Mouse (Mus musculus) naive thymus-derived CD4-positive, alpha-beta T cell, adult 2 months (primary cell): ENCODE results near the gene Prmt1.

Experiments used
- DNase-seq: peaks from one replicate; pipeline ENCODE4 v3.0.0-alpha.2; 2011; ENCODE audit warnings: low read depth

The Prmt1 gene

DNA sequence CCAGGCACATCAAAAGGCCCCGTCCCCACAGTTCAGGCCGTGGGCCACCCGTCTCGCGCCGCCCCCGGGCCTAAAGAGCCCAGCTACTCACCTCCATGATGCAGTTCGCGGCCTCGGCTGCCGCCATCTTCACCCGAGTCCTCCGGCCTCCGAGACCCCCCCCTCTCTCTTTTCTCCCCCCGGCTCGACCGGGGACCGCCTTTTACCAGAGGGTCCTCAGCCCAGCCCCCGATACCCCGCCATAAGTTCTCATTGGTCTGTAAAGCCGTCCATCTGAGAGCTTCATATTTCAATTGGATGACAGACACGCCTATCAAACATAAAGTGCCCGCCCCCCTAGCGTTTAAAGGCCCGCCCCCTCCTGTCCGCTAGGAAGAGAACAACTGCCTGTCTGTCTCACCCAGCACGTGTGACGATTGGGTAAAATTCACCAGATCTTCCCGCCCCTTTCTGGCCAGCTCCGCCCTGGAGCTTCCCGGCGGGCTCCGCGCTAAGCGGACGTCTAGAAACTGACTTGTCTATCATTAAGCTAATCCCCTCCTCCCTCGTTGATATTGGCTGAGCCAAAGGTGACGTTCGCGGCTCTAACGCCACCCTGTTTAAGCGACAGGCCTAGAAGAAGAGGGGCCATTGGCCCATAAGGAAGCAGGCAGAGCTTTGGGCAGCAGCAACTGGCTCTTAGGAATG is at the start of gene Prmt1:
TSS of gene Prmt1 (minus strand) at position 377 of the 687 bp plus-strand sequence.
- peak; percentile 100 for DNase-seq

DNA sequence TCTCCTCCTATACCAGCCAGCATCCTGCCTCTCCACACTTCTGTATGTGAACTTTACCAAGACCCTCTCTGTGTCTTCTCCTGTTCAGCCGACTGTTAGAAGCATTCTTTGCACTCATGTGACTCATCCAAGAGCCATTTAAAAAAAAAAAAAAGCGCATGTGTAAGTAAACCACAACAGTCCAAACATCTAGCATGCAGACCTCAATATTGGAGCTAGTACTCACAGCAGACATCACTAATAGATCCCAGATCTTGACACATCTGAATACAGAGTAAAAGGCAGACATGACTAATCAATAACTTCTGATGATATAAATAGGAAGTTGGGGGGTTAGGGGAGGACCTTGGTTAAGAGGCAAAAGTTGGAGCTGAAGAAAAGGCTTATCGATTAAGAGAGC is 49.3 kb upstream of the Prmt1 start:
- no peak for DNase-seq

- no peak for DNase-seq
These were observed 47.5 kb upstream of the Prmt1 start for GRCm38 (mm10) chr7:45033722-45034359.

- DNase-seq = no peak
These were observed 44.5 kb upstream of the Prmt1 start for GRCm38 (mm10) chr7:45030857-45031256.

- DNase-seq = no peak
These were observed 43.6 kb upstream of the Prmt1 start for GRCm38 (mm10) chr7:45029995-45030394.

- no peak for DNase-seq
These were observed 42.0 kb upstream of the Prmt1 start for GRCm38 (mm10) chr7:45028351-45028750.

GRCm38 (mm10) chr7:45027761-45028160 is 41.4 kb upstream of the Prmt1 start:
- no peak for DNase-seq

DNA sequence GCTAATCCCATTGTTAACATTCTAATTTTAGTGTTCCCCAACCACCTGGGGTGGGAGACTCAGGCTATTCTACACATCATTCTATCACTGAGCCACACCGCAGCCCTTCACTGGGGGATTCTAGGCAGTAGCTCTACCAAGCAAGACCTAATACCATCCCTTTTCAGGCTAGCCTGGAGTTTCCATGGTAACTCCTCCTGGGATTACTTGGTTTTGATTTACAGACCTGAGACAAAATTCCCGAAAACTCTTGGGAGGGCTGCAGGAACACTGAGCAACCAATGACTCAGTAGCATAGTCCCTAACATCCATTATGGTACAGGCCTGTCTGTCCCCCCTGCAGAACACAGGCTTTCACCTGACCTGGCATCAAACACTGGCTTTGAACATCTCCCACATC is 39.9 kb upstream of the Prmt1 start:
- no peak for DNase-seq

GRCm38 (mm10) chr7:45025601-45026220 is 39.3 kb upstream of the Prmt1 start:
- DNase-seq = no peak

DNA sequence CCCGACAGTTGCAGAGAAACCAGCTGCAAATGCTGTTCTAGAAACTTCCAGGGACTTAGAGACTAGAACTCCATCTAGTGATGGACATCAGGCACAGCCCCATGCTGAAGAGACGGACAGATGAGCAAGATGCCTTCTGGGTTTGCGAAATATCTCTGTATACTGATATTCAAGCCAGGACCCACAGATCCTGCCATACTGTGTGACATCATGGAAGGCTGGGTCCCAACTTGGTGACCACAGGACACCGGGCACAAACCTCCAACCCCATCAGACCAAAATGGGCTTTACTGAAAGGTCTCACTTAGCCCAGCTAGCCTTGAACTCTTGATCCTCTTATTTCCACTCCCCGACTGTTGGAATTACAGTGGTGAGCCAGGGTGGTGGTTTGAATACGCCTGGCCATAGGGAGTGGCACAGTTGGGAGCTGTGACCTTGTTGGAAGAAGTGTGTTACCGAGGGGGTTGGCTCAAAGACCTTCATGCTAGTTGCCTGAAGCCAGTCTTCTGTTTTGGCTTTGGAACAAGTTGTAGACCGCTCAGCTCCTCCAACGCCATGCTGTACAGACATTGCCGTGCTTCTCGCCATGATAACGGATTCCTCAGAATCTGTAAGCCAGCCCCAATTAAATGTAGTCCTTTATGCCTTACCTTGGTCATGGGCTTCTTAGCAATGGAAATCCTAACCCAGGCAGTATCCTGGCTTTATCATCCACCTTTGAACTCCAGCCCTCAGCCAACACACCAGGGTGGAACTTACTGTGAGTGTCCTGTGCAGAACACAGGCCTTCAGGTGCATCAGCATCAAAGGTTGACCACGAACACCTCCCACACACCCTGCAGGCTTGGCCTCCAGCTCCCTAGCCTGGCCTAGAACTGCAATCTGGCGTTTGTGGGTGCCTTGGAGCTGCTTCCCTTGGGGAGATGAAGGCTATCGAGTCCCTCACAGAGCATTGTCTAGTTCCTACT is 38.2 kb upstream of the Prmt1 start:
- no peak for DNase-seq

DNA sequence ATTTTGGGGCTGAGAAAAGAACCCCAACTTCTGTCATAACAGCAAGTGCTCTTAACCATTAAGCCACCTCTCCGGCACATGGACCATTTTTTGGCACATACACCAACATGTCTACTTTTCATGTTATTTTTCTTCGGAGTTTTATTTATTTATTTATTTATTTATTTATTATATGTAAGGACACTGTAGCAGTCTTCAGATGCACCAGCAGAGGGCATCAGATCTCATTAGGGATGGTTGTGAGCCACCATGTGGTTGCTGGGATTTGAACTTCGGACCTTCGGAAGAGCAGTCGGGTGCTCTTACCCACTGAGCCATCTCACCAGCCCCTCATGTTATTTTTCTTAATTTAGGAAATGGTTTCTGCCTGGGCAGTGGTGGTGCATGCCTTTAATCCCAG is 37.3 kb upstream of the Prmt1 start:
- peak; percentile 32 for DNase-seq

DNA sequence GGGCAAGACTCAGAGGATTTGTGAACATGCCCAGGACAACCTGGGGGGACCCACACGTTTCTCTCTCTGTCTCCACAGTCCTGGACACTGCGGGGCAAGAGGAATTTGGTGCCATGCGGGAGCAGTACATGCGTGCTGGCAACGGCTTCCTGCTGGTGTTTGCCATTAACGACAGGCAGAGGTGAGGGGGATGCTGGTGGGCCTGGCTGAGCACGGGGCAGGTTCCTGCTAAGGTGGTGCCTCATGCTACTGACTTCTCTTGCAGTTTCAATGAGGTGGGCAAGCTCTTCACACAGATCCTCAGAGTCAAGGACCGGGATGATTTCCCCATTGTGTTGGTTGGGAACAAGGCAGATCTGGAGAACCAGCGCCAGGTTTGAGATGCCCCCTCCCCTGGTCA is 33.9 kb upstream of the Prmt1 start:
- no peak for DNase-seq

GRCm38 (mm10) chr7:45019031-45019571 is 32.7 kb upstream of the Prmt1 start:
- DNase-seq = no peak

DNA sequence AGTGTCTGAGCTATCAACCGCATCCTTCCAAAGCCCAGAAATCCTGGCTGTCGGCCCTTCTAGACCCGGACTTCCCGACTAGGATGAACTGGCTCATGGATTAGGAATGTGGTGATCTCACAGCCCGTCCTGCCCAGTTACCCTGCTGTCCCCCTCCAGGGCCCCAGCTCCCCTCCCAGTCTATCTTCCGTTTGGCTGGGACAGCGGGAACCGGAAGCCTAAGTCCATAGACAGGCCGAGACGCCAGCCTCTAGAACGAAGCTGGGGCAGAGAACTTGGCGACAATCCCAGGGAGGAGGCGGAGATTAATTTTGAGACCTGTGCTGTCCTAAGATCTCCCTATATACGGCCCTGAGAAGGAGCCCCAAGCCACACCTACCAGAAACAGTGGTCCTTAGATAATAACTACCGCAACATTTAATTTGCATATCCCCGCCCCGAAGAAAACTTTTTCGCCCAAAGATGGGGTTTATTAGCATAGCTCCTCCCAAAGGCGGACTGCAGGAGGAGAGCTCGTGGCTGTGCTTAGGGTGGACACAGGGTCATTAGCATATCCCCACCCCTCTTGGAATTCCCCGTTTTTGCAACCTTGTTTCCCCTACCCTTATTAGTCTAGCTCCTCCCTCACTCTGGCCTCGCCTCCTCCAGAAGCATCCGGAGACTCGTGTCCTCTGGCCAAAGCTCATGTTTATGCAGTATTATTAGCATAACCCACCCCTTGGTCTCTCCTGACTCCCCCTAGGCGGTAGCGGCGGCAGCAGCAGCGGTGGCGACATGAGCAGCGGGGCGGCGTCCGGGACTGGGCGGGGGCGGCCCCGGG is 31.1 kb upstream of the Prmt1 start, which contains the start of gene Rras:
TSS of gene Rras (plus strand) at position 720 of the 820 bp plus-strand sequence.
- DNase-seq = peak; percentile 97

DNA sequence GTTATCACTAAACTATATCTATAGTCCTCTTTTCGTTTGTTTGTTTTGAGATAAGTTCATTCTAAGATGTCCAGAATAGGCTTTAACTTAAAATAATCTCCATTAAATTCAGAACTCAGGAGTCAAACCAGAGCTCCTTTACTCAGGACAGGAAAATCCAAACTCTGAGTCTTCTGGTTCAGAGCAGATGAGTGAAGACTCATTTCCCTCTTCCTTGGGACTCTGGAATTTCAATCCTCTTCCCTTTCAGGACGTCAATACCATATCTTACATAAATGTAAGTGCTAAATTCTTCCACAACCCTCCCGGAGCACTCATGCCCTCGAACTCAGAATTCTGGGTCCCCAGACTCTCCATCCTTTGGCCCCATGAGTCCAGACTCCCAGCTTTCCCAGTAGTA is 30.4 kb upstream of the Prmt1 start:
- DNase-seq = peak; percentile 55

GRCm38 (mm10) chr7:45015957-45016612 is 29.7 kb upstream of the Prmt1 start, which contains the start of gene Scaf1:
TSS of gene Scaf1 (minus strand) at chr7:45016363.
- DNase-seq = peak; percentile 99

- no peak for DNase-seq
These were observed 29.1 kb upstream of the Prmt1 start for GRCm38 (mm10) chr7:45015344-45015956.

- no peak for DNase-seq
These were observed 27.7 kb upstream of the Prmt1 start for GRCm38 (mm10) chr7:45014096-45014451.

- no peak for DNase-seq
These were observed 27.2 kb upstream of the Prmt1 start for GRCm38 (mm10) chr7:45013366-45014095.
